Mouse (Mus musculus): ENCODE results near the gene Eif5a. TPM values are rescaled to one million over a fixed set of nuclear protein-coding genes. Genes with fewer than 3 reads are reported as not detected.

The Eif5a gene
- total and polyA plus RNA-seq, 3 experiments, result 1,419 to 3,314 (median 2,729) TPM

DNA sequence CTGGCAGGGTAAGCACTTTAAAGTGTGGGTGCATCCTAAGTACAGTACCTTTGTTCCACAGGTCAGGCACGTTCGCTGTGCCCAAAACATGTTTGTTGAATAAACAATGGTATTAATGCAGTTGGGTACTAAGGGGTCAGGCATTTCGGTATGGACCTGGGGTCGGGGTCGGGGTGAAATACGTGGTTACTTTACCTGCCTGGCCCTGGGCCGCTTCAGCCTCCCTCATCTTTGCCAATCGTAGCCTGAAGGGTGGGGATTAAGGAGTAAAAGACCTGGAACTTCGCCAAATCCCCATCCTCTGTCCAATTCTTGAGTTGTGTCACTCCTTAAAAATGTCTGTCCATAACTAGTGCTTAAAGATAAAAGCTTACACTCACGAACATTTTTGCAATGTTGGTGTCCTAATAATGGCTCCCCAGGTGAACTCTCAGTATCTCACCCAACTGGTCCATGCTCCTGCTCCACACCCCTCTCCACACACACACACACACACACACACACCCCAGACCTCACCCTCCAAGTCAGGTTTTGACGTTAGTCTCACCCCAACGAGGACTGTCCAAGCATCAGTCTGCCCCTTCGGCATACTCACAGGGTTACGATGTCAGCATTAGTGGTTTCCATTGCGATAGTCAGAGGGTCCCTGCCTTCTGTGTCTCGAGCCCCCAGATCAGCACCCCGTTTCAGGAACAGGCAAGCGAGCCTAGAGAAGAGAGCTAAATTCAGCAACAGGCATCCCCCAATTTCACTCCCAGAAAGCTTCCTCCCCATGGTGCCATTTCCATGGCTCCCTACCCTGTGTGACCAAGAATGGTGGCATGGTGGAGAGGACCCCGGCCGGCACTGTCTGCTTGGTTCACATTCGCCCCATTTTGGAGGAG, 39.7 kb downstream of the Eif5a start:
- no peak for DNase-seq (ENCODE audit: extremely low read depth)
- Histone ChIP-seq H3K36me3 (replicated peaks in 1 of 2; ENCODE audit: control insufficient read depth in 1 of 2, insufficient read depth in 1 of 2, low read length in 1 of 2) (peaks cover 21 to 70% of the 10 kb centered on the region in 2 experiments), H3K79me2 (replicated peaks; ENCODE audit: control insufficient read depth, extremely low read depth, insufficient read depth, poor library complexity, severe bottlenecking) (no peaks in the 10 kb centered on the region), H3K4me2 (ENCODE audit: insufficient read depth, low read depth, poor library complexity, severe bottlenecking) (peak overlapping the region; percentile 41), H3K9ac (ENCODE audit: insufficient read depth, low read depth) (peak overlapping the region; percentile 9; the same call in 1 of the 2 replicates), H3K4me1 (ENCODE audit: control insufficient read depth in 1 of 2, insufficient read depth in 2 of 2) (peaks cover 21 to 47% of the 10 kb centered on the region in 2 experiments), H3K4me3 (replicated peaks in 1 of 3; ENCODE audit: low read depth in 2 of 3, low read length in 2 of 3, poor library complexity in 1 of 3) (peak overlapping the region in 2 of 3 experiments; percentile 32 to 50), H3K27me3 (replicated peaks) (no peaks in the 10 kb centered on the region), H3K9me3 (replicated peaks; ENCODE audit: low read length) (peaks cover 10% of the 10 kb centered on the region), H3K27ac (ENCODE audit: insufficient read depth, low read depth) (peak overlapping the region; percentile 23)
- dilution Hi-C loops (cut with MboI; ENCODE audit: extremely low pct_ligation_motif_present, extremely low pct_unique_long_range_greater_than_20kb, low sequenced_read_pairs) (no loop called here), in situ Hi-C loops (cut with MboI; ENCODE audit: low pct_ligation_motif_present, low pct_unique_long_range_greater_than_20kb, low sequenced_read_pairs) (loop anchor here (5.0 kb wide), 1 partner anchor 35 kb away; no protein-coding TSS in a partner anchor)
- TF ChIP-seq MYC (IDR thresholded peaks at IDR 0.05; ENCODE audit: low read depth, low read length), result no peak
- no peak for TF ChIP-seq KAT2A (IDR thresholded peaks at IDR 0.05; ENCODE audit: insufficient replicate concordance, low read length)
- no peak for TF ChIP-seq CTCF (conservative IDR thresholded peaks at IDR 0.05 in 1 of 2, IDR thresholded peaks at IDR 0.05 in 1 of 2; ENCODE audit: low read depth in 2 of 2, low read length in 2 of 2)
- TF ChIP-seq RCOR1 (conservative IDR thresholded peaks at IDR 0.05; ENCODE audit: low read depth, low read length), result no peak
- TF ChIP-seq ELF1 (IDR thresholded peaks at IDR 0.05; ENCODE audit: low read depth, low read length), result no peak
- TF ChIP-seq POLR2AphosphoS2 (IDR thresholded peaks at IDR 0.05; ENCODE audit: low read depth, low read length), result no peak
- TF ChIP-seq GABPA (IDR thresholded peaks at IDR 0.05; ENCODE audit: insufficient replicate concordance, low read depth, low read length), result no peak
- TF ChIP-seq JUND (conservative IDR thresholded peaks at IDR 0.05; ENCODE audit: low read depth, low read length), result no peak
- no peak for TF ChIP-seq TBP (conservative IDR thresholded peaks at IDR 0.05; ENCODE audit: low read depth, low read length)
- TF ChIP-seq RAD21 (IDR thresholded peaks at IDR 0.05; ENCODE audit: low read depth, low read length), result no peak
- no peak for TF ChIP-seq MAX (IDR thresholded peaks at IDR 0.05; ENCODE audit: low read length)

DNA sequence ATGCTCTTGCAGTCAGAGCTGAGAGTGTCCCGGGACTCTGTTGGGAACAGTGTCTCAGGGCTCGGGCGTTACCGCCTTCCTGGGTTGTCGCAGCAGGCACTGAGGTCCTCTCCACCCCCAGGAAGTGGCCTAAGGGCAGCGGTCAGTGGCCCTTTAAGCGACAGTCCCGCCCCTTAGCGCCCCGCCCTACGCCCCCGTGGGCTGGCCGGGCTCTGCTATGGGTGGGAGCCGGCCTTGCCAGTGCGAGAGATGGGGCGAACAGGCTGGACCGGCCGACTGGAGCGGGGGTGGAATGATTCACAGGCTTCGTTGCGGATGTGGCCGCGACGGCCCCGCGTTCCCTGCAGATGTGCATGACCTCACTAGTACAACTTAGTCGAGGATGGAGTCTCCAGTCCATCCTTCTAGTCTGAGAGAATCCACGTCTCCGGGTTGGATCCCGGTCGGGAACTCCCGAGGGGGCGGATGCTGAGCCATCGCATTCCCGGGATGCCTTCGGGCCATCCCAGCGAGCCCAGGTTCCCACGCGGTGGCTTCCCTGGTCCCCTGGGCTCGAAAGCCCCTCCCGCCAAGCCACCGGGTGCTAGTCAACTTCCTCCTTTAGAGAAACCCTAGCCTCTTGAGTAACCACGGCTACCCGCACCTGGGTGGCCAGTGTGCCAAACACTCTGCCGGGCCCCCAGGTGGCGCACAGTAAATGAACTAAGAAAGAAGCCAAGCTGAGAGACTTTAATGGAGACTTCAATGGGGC, 40.7 kb downstream of the Eif5a start, which contains the start of gene Kctd11:
TSS of gene Kctd11 (minus strand) at position 554 of the 751 bp plus-strand sequence.
- H3K9ac ChIP-seq (ENCODE audit: insufficient read depth, low read depth), result peak within 1 kb of the TSS; percentile 56
- H3K4me1 ChIP-seq (ENCODE audit: control insufficient read depth in 1 of 2, insufficient read depth in 2 of 2), result peaks cover 21 to 56% of the 10 kb centered on the region in 2 experiments
- H3K27ac ChIP-seq (ENCODE audit: insufficient read depth, low read depth), result peak within 1 kb of the TSS; percentile 63
- TF ChIP-seq SIN3A (IDR thresholded peaks at IDR 0.05; ENCODE audit: low read length), result peak; percentile 83
- no peak for TF ChIP-seq PAX5 (IDR thresholded peaks at IDR 0.05; ENCODE audit: low read length)
- TF ChIP-seq IRF4 (IDR thresholded peaks at IDR 0.05; ENCODE audit: low read depth, low read length), result peak; percentile 69
- TF ChIP-seq CHD2 (IDR thresholded peaks at IDR 0.05; ENCODE audit: low read length), result no peak
- TF ChIP-seq EP300 (IDR thresholded peaks at IDR 0.05; ENCODE audit: low read length), result peak; percentile 32; the same call in 1 of the 2 replicates
- TF ChIP-seq JUN (IDR thresholded peaks at IDR 0.05; ENCODE audit: insufficient read depth, low read depth, low read length), result no peak
- TF ChIP-seq GABPA (IDR thresholded peaks at IDR 0.05; ENCODE audit: insufficient replicate concordance, low read depth, low read length), result no peak
- no peak for TF ChIP-seq POLR2AphosphoS2 (IDR thresholded peaks at IDR 0.05; ENCODE audit: low read depth, low read length)
- 0 out of 2 replicates have a peak, but pooled peaks have one; percentile 19 for TF ChIP-seq TBP (conservative IDR thresholded peaks at IDR 0.05; ENCODE audit: low read depth, low read length)
- TF ChIP-seq ZMIZ1 (IDR thresholded peaks at IDR 0.05; ENCODE audit: low read depth, low read length), result peak; percentile 73
- peak; percentile 88 for TF ChIP-seq SMC3 (IDR thresholded peaks at IDR 0.05; ENCODE audit: low read depth, low read length)
- TF ChIP-seq UBTF (IDR thresholded peaks at IDR 0.05; ENCODE audit: low read depth, low read length), result peak; percentile 22
- 0 out of 2 replicates have a peak, but pooled peaks have one; percentile 36 for TF ChIP-seq MYC (IDR thresholded peaks at IDR 0.05; ENCODE audit: low read depth, low read length)
- no peak for TF ChIP-seq USF1 (IDR thresholded peaks at IDR 0.05; ENCODE audit: low read depth, low read length)
- TF ChIP-seq NRF1 (IDR thresholded peaks at IDR 0.05; ENCODE audit: low read depth, low read length), result peak; percentile 19; the same call in 1 of the 2 replicates
- no peak for TF ChIP-seq ETS1 (conservative IDR thresholded peaks at IDR 0.05; ENCODE audit: low read depth, low read length)
- no peak for TF ChIP-seq USF2 (conservative IDR thresholded peaks at IDR 0.05; ENCODE audit: low read depth, low read length)
- TF ChIP-seq KAT2A (IDR thresholded peaks at IDR 0.05; ENCODE audit: insufficient replicate concordance, low read length), result no peak
- TF ChIP-seq MXI1 (IDR thresholded peaks at IDR 0.05; ENCODE audit: low read depth, low read length), result peak; percentile 66
- TF ChIP-seq JUND (conservative IDR thresholded peaks at IDR 0.05; ENCODE audit: low read depth, low read length), result no peak
- TF ChIP-seq ZKSCAN1 (IDR thresholded peaks at IDR 0.05; ENCODE audit: borderline replicate concordance, low read depth, low read length), result no peak
- peak; percentile 50 for TF ChIP-seq HCFC1 (IDR thresholded peaks at IDR 0.05; ENCODE audit: low read depth, low read length)

More for the DNA sequence above, 40.7 kb downstream of the Eif5a start, which contains the start of gene Kctd11:
- Histone ChIP-seq H3K4me3 (replicated peaks in 1 of 3; ENCODE audit: low read depth in 2 of 3, low read length in 2 of 3, poor library complexity in 1 of 3) (peak within 1 kb of the TSS; percentile 50 to 74 (median 57)), H3K27me3 (replicated peaks) (no peaks in the 10 kb centered on the region), H3K36me3 (replicated peaks in 1 of 2; ENCODE audit: control insufficient read depth in 1 of 2, insufficient read depth in 1 of 2, low read length in 1 of 2) (peaks cover 18 to 60% of the 10 kb centered on the region in 2 experiments), H3K9me3 (replicated peaks; ENCODE audit: low read length) (peaks cover 10% of the 10 kb centered on the region), H3K4me2 (ENCODE audit: insufficient read depth, low read depth, poor library complexity, severe bottlenecking) (peak within 1 kb of the TSS; percentile 41), H3K79me2 (replicated peaks; ENCODE audit: control insufficient read depth, extremely low read depth, insufficient read depth, poor library complexity, severe bottlenecking) (no peaks in the 10 kb centered on the region)
- peak; percentile 95 for DNase-seq (ENCODE audit: extremely low read depth)
- dilution Hi-C loops (cut with MboI; ENCODE audit: extremely low pct_ligation_motif_present, extremely low pct_unique_long_range_greater_than_20kb, low sequenced_read_pairs) (no loop called here), in situ Hi-C loops (cut with MboI; ENCODE audit: low pct_ligation_motif_present, low pct_unique_long_range_greater_than_20kb, low sequenced_read_pairs) (loop anchor here (5.0 kb wide), 1 partner anchor 36 kb away; no protein-coding TSS in a partner anchor)
